Mouse (Mus musculus): ENCODE measurements around the gene Metrn.

DNA sequence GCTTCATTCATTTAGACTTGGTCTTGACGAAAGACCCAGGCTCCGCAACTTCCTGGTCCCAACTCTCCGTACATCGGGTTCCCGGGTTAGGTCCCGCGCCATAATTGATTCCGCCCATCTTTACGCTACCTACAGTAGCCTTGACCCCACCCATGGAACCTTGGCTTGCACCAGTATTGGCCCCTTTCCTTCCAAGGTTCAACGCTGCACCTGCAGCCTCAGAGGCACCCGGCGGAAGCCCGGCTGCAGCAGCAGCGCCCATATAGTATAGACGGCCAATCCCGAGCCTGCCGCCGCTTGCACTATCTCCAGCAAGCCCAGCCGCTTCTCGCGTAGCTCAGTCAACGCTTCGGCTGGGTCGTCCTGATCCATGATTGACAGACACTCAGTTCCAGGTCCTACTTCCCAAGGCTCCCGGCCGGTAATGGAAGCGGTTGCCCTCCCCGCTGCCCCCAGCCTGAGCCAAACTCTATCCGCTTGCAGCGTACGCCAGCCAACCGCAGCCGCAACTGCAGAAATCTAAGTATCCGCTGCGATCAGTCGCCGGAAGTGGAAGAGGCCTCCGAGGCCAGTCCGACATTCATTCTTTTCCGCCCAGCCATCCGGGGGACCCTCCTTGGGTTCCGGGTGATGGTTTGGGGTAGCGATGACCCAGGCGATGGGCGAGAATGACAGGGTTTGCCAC lies 5.0 kb downstream of the Metrn start:
- no peak for TF ChIP-seq CEBPB (IDR thresholded peaks at IDR 0.05; ENCODE audit: low read depth)
- no peak for TF ChIP-seq CTCF (IDR thresholded peaks at IDR 0.05; ENCODE audit: control insufficient read depth, insufficient read depth, insufficient read length)
- no peak for TF ChIP-seq MYOD1 (IDR thresholded peaks at IDR 0.05; ENCODE audit: control insufficient read depth, insufficient read length, low read depth)
- no peak for TF ChIP-seq USF1 (IDR thresholded peaks at IDR 0.05; ENCODE audit: low read depth)
- no peak for TF ChIP-seq MAX (IDR thresholded peaks at IDR 0.05)
- no peak for TF ChIP-seq MYOG (IDR thresholded peaks at IDR 0.05; ENCODE audit: control insufficient read depth, extremely low read depth, insufficient read length)
